Mouse (Mus musculus): Measurements from ENCODE around the gene Gm49450.

The Gm49450 gene

DNA sequence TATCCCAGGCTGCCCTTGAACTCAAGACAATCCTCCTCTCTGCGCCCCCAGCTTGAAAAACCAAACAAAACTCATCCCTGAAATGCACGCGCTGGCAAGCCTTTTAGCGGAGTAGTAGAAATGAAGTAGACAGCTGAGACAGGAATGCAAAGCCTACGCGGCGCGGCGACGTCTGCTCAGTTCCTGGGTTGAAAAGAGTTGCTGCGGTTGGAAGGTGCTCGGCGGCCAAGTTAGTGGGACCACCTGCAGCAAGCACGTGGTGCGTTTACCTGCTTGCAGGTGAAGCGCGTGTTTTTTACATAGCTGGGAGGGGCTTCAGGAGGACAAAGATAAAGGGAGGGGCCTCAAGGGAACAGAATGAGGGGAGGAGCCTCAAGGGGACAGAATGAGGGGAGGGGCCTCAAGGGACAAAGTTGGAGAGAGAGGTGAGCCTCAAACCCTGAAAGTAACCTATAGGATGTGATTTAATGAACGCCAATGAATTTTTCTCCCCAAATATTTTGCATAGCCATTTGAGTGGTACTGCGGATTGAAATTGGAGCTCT, 62.1 kb downstream of the Gm49450 start:
- no peak for DNase-seq (ENCODE audit: low spot score)

DNA sequence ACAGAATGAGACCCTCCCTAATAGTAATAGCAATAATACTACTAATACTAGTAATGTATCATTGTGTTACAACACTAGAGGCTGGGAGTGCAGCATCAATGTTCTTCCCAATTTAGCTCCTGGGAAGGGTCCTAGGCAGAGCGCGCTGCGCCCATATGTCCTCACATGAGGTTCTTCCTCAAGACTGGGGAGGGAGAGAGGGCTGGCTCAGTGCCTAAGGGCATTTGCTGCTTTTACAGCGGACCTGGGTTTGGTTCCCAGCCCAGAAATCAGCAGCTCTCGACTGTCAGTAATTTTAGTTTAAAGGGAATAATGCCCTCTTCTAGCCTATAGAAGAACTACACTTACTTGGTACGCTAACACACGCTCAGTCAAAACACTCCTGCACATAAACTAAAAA, 65.8 kb downstream of the Gm49450 start:
- no peak for DNase-seq (ENCODE audit: low spot score)

DNA sequence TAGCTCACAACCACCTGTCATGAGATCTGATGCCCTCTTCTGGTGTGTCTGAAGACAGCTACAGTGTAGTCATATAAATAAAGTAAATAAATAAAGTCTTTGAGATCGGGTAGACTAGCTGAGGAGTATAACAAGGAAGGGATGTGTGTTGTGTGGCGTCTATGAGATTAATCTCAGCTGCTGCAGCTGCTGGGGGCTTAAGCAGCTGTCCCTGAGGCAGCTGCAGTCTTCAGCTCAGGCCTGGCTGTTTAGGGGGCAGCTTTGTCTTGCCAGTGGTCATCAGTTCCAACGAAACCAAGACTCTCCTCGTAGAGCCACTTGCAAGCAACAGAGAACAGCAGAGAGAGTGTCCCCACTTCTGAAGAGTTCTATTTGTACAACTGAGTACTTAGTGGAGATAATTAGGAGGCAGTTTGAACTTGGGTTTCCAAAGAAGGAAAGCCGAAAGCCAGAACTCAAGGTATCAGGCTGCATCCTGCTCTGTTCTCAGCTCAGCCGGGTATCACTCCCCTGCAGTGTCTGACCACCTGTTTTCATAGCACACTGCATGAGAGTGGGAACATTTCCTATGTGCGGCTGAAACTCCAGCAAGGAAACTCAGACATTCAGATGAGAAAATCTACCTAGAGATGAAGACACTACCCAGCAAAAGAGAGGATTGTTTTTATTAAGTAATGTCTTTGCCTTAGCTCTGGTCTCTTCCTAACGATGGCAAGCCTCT, 66.5 kb downstream of the Gm49450 start:
- DNase-seq (ENCODE audit: low spot score), result no peak

DNA sequence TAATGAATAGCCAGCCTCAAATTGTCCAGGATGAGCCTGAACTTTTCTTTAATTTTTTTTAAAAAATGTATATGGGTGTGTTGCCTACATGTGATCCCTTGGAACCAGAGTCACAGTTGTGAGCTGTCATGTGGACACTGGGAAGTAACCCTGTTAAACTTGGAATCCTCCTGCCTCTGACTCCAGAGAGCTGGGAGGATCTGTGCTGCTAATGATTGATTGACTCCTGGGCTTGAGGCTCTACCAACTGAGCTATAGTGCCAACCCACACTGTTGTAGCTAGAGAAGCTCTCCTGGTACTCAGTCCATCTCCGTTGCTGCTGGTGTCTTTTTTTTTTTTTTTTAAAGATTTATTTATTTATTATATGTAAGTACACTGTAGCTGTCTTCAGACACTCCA, 69.2 kb downstream of the Gm49450 start:
- no peak for DNase-seq (ENCODE audit: low spot score)

DNA sequence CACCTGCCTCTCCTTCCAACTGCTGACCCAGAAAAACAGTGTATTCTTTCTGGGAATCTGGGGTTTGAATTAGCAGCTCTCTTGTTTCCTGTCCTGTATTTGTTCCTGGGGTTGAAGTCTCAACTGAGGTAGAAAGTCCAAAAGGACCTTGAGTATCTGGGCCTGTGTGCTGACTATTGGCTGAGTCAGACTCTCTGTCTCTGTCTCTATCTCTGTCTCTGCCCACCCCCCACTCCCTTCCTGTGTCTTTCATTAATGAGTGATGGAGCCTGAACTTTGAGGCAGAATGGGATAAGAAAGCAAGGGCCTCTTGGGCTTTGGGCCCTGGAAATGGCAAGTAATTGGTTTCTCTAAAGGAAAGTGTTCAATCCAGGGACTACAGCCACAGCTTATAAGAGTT, 69.7 kb downstream of the Gm49450 start:
- no peak for DNase-seq (ENCODE audit: low spot score)

All from T-cell, adult 2 months (primary cell).